Mouse (Mus musculus): ENCODE results near the gene Tmod1.
A peak's percentile ranks its signal among the peaks of the same experiment; 100 is the strongest.

The Tmod1 gene

GRCm38 (mm10) chr4:46092429-46093076 is 53.8 kb downstream of the Tmod1 start:
- DNase-seq: no peak

DNA sequence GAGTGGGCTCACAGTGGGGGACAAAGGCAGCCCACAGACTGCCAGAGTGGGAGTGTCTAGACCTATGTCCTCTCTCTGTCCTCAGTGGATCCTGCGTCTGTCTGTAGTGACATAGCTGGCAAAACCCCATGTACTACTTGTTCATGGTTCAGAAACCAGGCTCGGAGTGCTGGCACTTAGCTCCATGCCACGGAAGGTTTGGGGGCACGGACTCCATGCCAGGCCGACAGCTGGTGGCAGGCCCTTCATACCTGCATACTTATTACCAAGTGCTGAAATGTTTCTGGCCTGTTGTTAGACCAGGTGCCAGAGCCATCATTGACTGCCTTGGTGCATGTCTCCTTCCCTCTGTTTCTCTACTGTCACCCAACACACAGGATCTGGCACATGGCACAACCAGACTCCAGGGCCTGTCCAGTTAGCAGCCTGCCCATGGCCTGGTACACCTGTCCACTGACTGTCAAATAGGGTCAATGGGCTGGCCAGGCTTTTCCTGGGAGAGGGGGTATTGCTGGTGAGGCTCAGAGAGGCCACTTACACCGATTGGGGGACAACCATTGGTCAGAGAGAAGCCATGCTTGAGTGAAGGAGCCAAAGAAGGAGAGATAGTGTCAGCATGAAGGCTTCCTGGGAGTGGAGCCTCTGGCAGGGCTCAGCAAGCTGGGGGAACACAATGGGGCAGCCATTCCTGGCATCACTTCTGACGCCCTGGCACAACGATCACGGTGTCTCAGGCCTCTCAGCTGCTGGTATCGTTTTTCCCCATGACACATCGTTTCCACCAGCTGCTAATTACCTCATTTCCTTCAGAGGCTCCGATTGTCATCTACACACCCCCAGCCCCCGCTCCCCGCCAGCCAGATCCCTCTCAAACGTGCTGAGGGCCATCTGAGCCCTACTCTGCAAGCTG is 56.4 kb downstream of the Tmod1 start:
- DNase-seq: no peak

- DNase-seq: no peak
Measured at GRCm38 (mm10) chr4:46095826-46096159, 57.1 kb downstream of the Tmod1 start.

DNA sequence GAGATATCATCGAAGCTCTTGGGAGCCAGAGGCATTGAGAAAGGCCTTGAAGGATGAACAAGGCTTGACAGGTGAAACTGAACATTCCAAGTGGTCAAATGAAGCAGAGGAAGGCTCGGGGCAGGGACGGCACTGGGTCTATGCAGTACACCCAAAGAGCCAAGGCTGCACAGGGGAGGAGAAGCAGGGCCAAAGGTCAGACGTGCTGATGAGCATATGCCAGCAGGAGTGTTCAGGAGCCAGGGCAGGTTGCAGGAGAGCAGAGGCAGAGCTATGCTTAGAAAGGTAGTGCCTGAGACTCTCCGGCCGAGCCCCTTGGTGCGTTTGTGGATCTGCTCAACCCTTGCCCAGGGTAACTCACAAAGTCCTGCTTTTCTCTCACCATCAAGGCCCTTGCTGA is 57.8 kb downstream of the Tmod1 start:
- DNase-seq: no peak

DNA sequence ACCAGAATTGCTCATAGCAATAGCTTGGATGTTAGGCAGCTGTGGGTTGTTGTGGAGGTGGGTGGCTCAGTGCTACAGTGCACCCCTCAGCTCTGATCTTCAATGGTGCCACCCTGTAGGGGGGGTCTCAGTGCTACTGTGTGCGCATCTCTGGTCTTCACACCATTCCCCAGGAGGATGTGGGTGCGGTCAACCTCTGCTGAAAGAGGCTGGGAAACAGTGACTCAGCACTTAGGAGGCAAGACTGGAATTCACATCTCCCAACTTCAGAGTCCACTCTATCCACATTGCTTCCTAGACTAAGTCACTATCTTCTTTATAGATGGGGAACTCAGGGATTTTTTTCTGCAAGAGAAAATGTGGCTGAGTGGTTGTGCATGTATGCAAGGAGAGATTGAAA is 58.9 kb downstream of the Tmod1 start:
- no peak for DNase-seq

DNA sequence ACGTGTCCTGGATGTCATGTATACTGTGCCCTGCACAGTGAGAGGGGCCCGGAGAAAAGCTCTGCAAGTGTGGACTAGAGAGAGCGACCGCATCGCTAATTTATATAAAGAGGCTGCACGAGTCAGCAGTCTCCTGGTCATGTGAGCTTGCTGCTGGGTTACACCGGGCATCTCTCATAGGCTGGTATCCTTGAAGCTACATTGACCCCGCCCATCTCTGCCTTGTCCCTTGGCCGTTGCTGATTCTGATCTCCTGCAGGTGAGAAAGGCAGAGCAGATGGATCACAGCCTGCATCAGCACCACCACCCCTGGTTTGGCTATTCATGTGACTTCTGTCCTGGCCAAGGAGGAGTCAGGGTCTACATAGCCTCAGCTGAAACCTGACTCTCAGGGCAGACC is 60.4 kb downstream of the Tmod1 start:
- peak in 1 of 2 experiments; percentile 22 for DNase-seq

DNA sequence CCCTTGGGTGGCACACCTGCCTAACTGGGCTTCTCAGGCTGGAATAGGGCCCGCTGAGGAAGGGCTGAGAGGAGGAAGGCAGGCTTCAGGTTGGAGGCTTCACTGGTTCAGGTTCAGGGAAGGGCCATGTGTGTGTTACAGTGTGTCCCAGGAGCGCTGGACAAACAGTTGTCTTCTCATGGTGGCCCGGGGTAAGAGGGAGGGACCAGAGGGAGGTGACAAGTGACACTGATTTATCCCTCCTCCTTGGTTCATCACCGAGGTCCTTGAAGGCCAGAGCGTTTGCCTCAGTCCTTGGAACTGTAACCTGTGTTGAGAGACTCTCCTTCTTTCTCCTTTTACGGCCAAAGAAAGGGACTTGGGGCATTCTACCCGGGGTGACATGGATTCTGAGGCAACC is 61.8 kb downstream of the Tmod1 start:
- DNase-seq: no peak

DNA sequence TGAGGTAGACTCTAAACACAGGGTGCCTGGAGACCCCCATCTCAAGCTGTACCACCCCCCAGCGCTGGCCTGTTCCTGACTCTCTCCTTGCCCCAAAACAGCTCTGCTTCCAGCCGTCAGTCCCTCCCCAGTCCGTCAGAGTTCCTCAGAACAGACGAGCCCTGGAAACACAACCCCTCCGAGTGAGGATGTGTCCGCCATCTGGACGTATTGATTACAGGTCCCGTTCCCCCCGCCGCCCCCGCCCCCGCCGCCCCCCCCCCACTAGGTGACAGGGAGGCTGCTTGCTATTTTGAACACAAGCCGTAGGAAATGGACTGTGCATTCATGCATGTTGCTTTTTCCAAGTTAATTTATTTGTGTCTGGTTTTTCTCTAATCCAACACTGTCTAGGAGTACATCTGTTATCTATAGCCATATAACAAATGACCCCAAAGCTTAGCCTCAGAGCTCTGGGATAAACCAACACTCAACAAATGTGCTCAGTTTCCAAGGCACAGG is 62.5 kb downstream of the Tmod1 start:
- DNase-seq: no peak

DNA sequence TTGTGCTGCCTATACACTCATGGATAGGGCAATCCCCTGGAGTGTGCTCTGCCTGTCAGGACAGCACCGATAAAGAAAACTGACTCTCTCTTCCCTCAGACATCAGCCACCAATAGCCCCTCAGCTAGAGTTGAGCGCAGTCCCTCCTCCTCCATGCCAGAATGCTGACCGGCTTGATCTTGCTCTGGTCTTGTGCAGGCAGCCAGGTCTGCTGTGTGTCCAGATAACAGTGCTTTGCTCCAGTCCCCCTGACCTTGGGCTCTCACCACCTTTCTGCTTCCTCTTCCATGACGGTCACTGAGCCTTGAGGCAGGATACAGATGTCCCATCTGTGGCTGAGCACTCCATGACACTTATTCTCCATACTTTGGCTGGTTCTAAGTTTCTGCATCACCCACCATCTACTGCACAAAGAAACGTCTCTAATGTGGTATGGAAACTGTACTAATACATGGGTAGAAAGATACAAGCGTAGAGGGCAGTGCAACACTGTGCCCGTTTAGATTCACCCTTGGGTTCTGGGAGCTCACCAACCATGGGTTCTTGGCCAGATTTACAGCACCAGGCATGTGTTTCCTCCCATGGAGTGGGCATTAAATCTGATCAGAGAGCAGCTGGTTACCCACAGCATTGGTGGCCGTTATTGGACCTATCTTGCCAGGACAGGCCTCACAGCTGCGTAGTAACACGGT is 63.5 kb downstream of the Tmod1 start:
- DNase-seq: no peak

DNA sequence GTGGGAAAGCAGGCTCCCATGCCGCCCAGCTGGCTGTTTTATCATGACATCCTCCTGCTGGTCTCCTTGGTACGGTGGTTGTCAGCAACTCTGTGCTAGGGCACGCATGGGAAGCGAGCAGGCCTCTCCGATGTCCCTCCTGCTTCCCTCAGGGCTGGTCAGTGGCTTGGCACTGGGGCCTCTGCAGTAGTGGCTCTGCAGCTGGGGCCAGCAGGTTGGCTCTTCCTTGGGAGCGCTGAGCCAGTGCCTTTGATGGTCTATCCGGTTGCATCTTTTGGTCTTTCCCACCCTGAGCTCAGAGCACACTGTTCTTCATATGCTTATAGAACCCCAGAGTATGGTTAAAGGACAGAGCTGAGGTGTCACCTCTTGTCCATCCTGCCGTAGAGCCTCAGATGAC is 71.3 kb downstream of the Tmod1 start:
- no peak for DNase-seq

GRCm38 (mm10) chr4:46111361-46111760 is 72.6 kb downstream of the Tmod1 start:
- peak in 1 of 2 experiments; percentile 11 for DNase-seq

GRCm38 (mm10) chr4:46115308-46115707 is 76.6 kb downstream of the Tmod1 start:
- DNase-seq: no peak

DNA sequence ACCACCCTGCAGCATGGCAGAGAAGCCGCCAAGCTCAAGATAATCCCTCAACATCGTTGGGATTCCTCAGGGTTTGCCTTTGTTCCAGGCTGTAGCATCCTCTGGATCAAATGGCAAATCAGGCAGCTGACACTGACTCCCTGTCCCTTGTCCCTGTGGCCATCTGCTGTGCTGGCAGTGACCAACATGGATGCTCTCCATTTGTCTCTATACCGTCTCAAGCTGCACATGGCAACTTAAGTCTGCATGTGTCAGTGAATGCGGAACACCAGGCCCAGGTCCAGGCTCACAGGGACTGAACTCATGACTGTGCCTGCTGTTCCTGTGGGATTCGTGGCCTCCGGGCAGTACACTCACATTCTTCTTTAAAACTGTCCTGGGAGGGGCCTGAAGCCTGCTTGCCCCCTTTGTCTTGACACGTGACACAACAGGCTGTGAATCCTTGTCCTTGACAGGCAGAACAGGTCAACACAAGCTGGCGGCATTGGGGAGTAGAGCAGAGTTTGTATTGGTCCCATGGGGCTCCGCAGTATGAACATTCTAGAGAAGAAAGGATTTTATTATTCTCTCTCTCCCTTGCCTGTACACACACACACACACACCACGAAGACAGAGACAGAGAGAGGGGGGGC is 77.9 kb downstream of the Tmod1 start:
- DNase-seq: no peak

DNA sequence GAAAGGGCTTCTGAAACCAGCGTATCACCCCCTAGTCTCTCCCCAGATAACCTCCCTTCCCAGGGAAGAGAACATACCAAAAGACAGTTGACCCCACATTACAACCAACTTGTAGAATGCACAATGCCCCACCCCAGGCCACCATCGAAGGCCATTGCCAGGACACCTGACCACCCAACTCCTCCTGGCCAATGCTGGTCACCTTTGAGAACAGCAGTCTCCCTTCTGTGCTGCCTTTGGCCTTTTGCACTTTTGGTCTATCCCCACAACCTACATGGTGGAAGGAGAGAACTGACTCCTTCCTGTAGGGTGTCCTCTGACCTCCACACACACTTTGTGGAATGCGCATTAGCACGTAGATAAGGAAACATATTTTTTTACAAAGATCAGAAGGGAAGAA is 78.8 kb downstream of the Tmod1 start:
- no peak for DNase-seq

DNA sequence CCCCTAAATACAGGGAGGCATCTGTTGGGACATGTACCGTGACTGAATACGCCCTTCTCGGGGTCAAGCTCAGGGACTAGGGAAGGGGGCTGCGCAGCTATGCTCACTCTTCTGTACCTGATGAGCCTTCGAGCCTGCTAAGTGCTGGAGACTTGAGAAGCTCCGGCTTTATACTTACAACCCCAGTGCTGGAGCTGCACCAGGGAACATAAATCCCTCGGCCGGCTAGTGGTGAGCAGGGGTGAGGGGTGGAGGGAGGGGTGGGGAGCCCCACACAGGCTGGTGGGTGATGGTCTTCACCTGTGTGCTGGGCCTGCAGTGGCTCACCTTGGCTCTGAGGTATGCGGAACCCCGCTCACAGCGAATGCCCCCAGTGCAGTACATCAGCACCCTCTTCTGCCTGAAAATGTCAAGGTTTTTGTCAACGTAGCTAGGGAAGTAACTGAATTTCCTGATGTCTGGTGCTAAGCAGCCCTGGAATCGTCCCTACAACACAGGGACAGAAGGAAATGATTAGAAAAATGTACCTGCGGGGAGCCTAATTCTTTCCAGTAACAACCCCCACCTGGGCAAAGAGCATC is 80.9 kb downstream of the Tmod1 start:
- DNase-seq: no peak

DNA sequence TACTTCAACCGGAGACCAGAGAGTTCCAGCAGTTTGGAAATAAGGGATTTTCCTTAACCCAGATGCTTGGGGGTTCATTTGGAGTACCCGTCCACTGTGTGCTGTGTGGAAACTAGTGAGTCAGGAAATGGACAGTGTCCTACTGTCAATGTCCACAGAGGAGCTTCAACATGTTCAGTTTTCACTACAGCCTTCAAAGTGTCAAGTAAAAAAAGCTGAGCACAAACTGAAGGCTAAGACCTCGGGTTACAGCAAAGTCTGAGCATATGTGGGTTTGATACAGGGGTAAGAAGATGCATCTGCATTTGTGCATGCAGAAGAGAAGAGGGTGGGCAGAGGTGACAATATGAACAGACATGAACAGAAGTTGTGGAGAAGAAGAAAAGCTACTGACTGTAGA is 82.0 kb downstream of the Tmod1 start:
- DNase-seq: no peak

DNA sequence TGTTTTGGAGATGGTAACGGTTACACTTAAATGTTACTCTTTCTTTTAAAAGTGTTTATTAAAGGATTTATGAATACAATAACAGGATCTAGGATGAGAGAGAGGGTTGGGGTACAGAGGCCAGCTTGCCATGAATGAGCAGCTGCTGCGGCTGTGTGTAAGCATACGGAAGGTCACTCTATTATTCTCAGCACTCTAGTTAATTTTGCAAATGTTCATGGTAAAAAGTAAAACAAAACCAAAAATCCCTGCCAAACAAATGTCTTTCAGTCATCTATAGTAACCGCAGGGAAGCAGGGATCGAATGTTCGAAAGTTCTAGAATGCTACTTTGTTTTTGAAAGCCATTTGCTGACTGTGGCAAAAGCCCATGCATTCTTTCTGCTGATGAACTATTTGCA is 84.6 kb downstream of the Tmod1 start:
- no peak for DNase-seq

DNA sequence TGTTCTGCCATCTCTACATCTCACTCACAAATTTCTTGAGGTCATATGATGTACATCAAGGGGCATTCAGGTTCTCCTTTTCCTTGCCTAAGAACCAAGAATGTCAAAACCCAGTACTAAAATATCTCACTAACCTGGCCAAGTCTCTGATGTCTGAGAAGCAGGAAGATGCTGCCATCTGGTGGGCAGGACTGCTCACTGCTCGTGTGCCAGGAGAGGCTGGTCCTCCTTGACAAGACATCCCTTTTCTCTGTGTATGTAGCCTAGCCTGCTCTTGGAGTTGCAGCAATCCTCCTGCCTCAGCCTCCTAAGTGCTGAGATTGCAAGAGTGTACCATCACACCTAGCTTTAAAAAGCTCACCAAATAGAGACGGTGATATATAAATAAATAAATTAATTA is 87.8 kb downstream of the Tmod1 start:
- peak; percentile 81 to 86 for DNase-seq

GRCm38 (mm10) chr4:46129311-46130004 is 90.7 kb downstream of the Tmod1 start:
- DNase-seq: peak; percentile 55 to 66

GRCm38 (mm10) chr4:46130221-46130620 is 91.5 kb downstream of the Tmod1 start:
- peak; percentile 70 to 76 for DNase-seq

DNA sequence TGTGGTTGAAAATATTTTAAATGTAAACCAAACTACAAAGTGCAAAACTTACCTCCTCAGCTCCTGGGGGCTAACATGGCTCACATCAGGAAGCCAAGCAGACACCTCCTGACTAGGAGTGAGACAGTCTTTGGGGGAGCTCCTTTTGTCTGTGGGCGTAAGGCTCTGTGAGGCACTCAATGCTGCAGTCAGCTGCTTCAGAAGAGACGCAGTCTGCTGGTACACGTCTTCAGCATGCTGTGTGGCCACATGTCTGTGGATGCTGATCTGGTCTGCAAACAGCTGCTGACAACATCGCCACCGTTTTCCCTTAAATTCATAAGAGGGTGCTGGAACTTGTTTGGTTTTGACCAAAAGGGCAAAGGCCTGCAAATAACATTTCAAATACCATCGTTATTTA is 93.1 kb downstream of the Tmod1 start:
- DNase-seq: no peak

GRCm38 (mm10) chr4:46137629-46138286 is 99.0 kb downstream of the Tmod1 start:
- peak; percentile 41 to 60 for DNase-seq
